Mouse (Mus musculus): Measurements from ENCODE around the gene Wdr31.

GRCm38 (mm10) chr4:62496815-62497214 is 26.1 kb upstream of the Wdr31 start:
- TF ChIP-seq CTCF (IDR thresholded peaks at IDR 0.05; ENCODE audit: control insufficient read depth, insufficient read depth, insufficient read length) (no peak), MAX (IDR thresholded peaks at IDR 0.05) (no peak), USF1 (IDR thresholded peaks at IDR 0.05; ENCODE audit: low read depth) (no peak)
